Mouse (Mus musculus) megakaryocyte, embryonic 14.5 days (primary cell): ENCODE measurements around the gene Gm37240.

Experiments used
- FLI1 ChIP-seq: IDR thresholded peaks from 2 replicates; pipeline ENCODE4 v1.6.1; 2012; ENCODE audit warnings: low read length, inconsistent platforms, mixed read lengths
- GATA1 ChIP-seq: IDR thresholded peaks from 3 replicates; pipeline ENCODE4 v1.6.1; 2012; ENCODE audit warnings: mixed read lengths, low read length, inconsistent platforms, borderline replicate concordance

DNA sequence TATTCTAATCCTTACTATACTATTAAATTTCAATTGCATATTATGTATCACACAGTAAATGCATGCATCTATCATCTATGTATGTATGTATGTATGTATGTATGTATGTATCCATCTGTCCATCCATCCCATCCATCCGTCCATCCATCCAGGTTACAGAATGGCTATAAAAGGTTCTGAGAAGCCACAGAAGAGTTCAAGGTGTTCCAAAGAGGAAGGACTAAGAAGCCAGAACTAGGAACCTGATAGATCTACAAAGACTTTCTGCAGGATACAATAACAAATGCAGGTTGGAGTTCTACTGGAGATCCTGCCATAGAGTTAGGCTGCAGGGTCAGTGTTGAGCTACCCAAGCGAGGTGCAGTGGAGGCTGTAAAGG, 1201.0 kb downstream of the Gm37240 start:
- TF ChIP-seq GATA1 (no peak), FLI1 (no peak)
